Mouse (Mus musculus) kidney, embryonic 16.5 days (tissue): Measurements from ENCODE around the gene Cd79b. TPM values are rescaled to one million over a fixed set of nuclear protein-coding genes. Genes with fewer than 3 reads are reported as not detected.

Experiments used
- polyA plus RNA-seq: library from polyadenylated mRNA; unstranded; fragments of >200 nt; fragmentation: Nextera tagmentation; extraction: Ambion mirVana; gene quantifications from 2 replicates; pipeline ENCODE4 v1.2.1, GENCODE M21; 2015

Gene Cd79b
- polyA plus RNA-seq, 1 experiment from 2014 or later, result 6.9 TPM

Other genes with a start within 250 kb of the Cd79b start
- 13.0 and 13.2 TPM in 2 replicates for gene Taco1, start 248.7 kb downstream of the Cd79b start, polyA plus RNA-seq
- gene Map3k3, start 230.1 kb downstream of the Cd79b start, polyA plus RNA-seq, result 12.7 and 22.6 TPM in 2 replicates
- gene Gm10840, start 153.9 kb downstream of the Cd79b start, polyA plus RNA-seq, result not detected in 2 replicates
- gene Limd2, start 153.9 kb downstream of the Cd79b start, polyA plus RNA-seq, result 207 and 214 TPM in 2 replicates
- 32.1 and 33.3 TPM in 2 replicates for gene Strada, start 112.6 kb downstream of the Cd79b start, polyA plus RNA-seq
- gene Ccdc47, start 98.4 kb downstream of the Cd79b start, polyA plus RNA-seq, result 96.0 and 101 TPM in 2 replicates
- gene Ddx42, start 97.8 kb downstream of the Cd79b start, polyA plus RNA-seq, result 81.5 and 88.1 TPM in 2 replicates
- gene Ftsj3, start 58.7 kb downstream of the Cd79b start, polyA plus RNA-seq, result 60.5 and 60.7 TPM in 2 replicates
- gene Psmc5, start 58.6 kb downstream of the Cd79b start, polyA plus RNA-seq, result 312 and 314 TPM in 2 replicates
- 55.0 and 59.0 TPM in 2 replicates for gene Smarcd2, start 41.8 kb downstream of the Cd79b start, polyA plus RNA-seq
- gene Tcam1, start 38.1 kb downstream of the Cd79b start, polyA plus RNA-seq, result 0.81 and 1.0 TPM in 2 replicates
- gene Gh, start 12.9 kb downstream of the Cd79b start, polyA plus RNA-seq, result not detected in 2 replicates
- gene Scn4a, start 38.5 kb upstream of the Cd79b start, polyA plus RNA-seq, result 0.41 and 0.47 TPM in 2 replicates
- 0.36 and 0.39 TPM in 2 replicates for gene Prr29, start 50.7 kb upstream of the Cd79b start, polyA plus RNA-seq
- 87.8 and 95.9 TPM in 2 replicates for gene Icam2, start 73.3 kb upstream of the Cd79b start, polyA plus RNA-seq
- gene Ern1, start 173.1 kb upstream of the Cd79b start, polyA plus RNA-seq, result 5.4 and 6.8 TPM in 2 replicates